Mouse (Mus musculus) myocyte (in vitro differentiated cells): ENCODE measurements around the gene Gm5148. TPM values are rescaled to one million over a fixed set of nuclear protein-coding genes. Genes with fewer than 3 reads are reported as not detected.

Experiments
- H3K27me3 ChIP-seq: one replicate; pipeline ENCODE4 v1.6.1; 2011; ENCODE audit not compliant: control insufficient read depth, insufficient read depth, insufficient read length
- H3K36me3 ChIP-seq: one replicate; pipeline ENCODE4 v1.6.1; 2011; ENCODE audit not compliant: control insufficient read depth, insufficient read depth
- H3K4me2 ChIP-seq: one replicate; pipeline ENCODE4 v1.6.1; 2011; ENCODE audit warnings: low read depth, control low read depth
- H3K4me3 ChIP-seq: one replicate; pipeline ENCODE4 v1.5.1; 2011; ENCODE audit warnings: mild to moderate bottlenecking, control low read depth, moderate library complexity
- H3K79me2 ChIP-seq: one replicate; pipeline ENCODE4 v1.6.1; 2011; ENCODE audit not compliant: control insufficient read depth, insufficient read depth
- H3ac ChIP-seq: one replicate; pipeline ENCODE4 v1.6.1; 2011; ENCODE audit not compliant: control insufficient read depth, insufficient read length
- CEBPB ChIP-seq: IDR thresholded peaks from 2 replicates; pipeline ENCODE4 v1.6.1; 2011; ENCODE audit warnings: mild to moderate bottlenecking, moderate library complexity; ENCODE audit not compliant: poor library complexity, insufficient read depth, severe bottlenecking
- E2F4 ChIP-seq: IDR thresholded peaks from one replicate; pipeline ENCODE4 v1.6.1; 2011; ENCODE audit warnings: mild to moderate bottlenecking, control low read depth, moderate library complexity; ENCODE audit not compliant: insufficient read depth
- MAX ChIP-seq: IDR thresholded peaks from one replicate; pipeline ENCODE4 v1.6.1; 2011; ENCODE audit warnings: low read depth, mild to moderate bottlenecking, control low read depth
- MYOD1 ChIP-seq, 3 experiments: IDR thresholded peaks; one replicate each; pipeline ENCODE4 v1.6.1; 2011; ENCODE audit warnings: control low read depth in 2 of 3, low read depth in 2 of 3, mild to moderate bottlenecking in 2 of 3, moderate library complexity in 1 of 3; ENCODE audit not compliant: insufficient read length in 2 of 3, control insufficient read depth in 1 of 3
- MYOG ChIP-seq, 3 experiments: IDR thresholded peaks; one replicate each; pipeline ENCODE4 v1.6.1; 2011; ENCODE audit warnings: control low read depth in 2 of 3, low read depth in 2 of 3, mild to moderate bottlenecking in 2 of 3; ENCODE audit not compliant: insufficient read length in 2 of 3, control insufficient read depth in 1 of 3, insufficient read depth in 1 of 3
- POLR2A ChIP-seq: IDR thresholded peaks from one replicate; pipeline ENCODE4 v1.6.1; 2011; ENCODE audit warnings: low read depth, mild to moderate bottlenecking, control low read depth, moderate library complexity; ENCODE audit not compliant: insufficient read length
- POLR2AphosphoS2 ChIP-seq: IDR thresholded peaks from one replicate; pipeline ENCODE4 v1.6.1; 2011; ENCODE audit warnings: low read depth, control low read depth; ENCODE audit not compliant: insufficient read length
- REST ChIP-seq: IDR thresholded peaks from one replicate; pipeline ENCODE4 v1.6.1; 2011; ENCODE audit warnings: mild to moderate bottlenecking, control low read depth, moderate library complexity; ENCODE audit not compliant: insufficient read depth, insufficient read length
- SRF ChIP-seq: IDR thresholded peaks from one replicate; pipeline ENCODE4 v1.6.1; 2011; ENCODE audit warnings: low read depth; ENCODE audit not compliant: control insufficient read depth, insufficient read length
- TCF12 ChIP-seq: IDR thresholded peaks from one replicate; pipeline ENCODE4 v1.6.1; 2011; ENCODE audit warnings: mild to moderate bottlenecking, control low read depth; ENCODE audit not compliant: poor library complexity, insufficient read depth, severe bottlenecking
- TCF3 ChIP-seq: IDR thresholded peaks from one replicate; pipeline ENCODE4 v1.6.1; 2011; ENCODE audit warnings: low read depth, control low read depth; ENCODE audit not compliant: insufficient read length
- USF1 ChIP-seq: IDR thresholded peaks from one replicate; pipeline ENCODE4 v1.6.1; 2011; ENCODE audit warnings: low read depth, mild to moderate bottlenecking, control low read depth, moderate library complexity
- polyA plus RNA-seq: library from polyadenylated mRNA; unstranded; fragments of >200 nt; fragmentation: generic; extraction: Trizol; gene quantifications from one replicate; pipeline ENCODE4 v1.2.1, GENCODE M21; 2012; ENCODE audit warnings: missing spikeins

Gm5148 gene
- polyA plus RNA-seq, 1 experiment: 27.4 TPM

DNA sequence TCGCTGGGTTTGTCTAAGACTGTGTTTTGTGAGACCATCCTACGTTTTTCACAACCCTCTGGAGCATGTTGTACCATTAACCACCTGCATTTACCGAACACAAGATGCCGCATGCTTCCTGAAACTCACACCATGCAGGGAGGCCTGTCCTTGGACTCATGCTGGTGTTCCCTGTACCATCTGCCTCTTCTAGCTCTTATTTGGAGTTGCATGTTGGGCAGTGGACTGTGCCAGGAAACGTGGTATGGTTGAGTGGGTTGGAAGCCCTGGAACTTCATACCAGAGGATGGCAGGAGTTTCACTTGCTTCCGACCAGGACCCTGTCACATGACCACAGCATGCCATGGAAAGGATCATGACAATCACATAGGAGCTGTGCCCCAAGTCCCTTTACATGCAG lies 16.5 kb downstream of the Gm5148 start:
- H3K36me3 ChIP-seq: no peaks in the 10 kb centered on the region
- H3ac ChIP-seq: no peak overlapping the region
- TF ChIP-seq POLR2AphosphoS2: no peak
- no peak for TF ChIP-seq MYOG (IDR thresholded peaks at IDR 0.05; ENCODE audit: control insufficient read depth in 1 of 3, insufficient read depth in 1 of 3, insufficient read length in 2 of 3, low read depth in 2 of 3)
- no peak for TF ChIP-seq REST
- no peak for TF ChIP-seq SRF
- no peak for TF ChIP-seq MYOD1 (IDR thresholded peaks at IDR 0.05; ENCODE audit: control insufficient read depth in 1 of 3, insufficient read length in 2 of 3, low read depth in 2 of 3)
- no peak for TF ChIP-seq MAX
- no peak for TF ChIP-seq USF1
- no peak for TF ChIP-seq TCF12
- TF ChIP-seq E2F4: no peak
- TF ChIP-seq TCF3: no peak
- TF ChIP-seq CEBPB: no peak
- no peak for TF ChIP-seq POLR2A
- H3K4me3 ChIP-seq: no peak overlapping the region
- no peaks in the 10 kb centered on the region for H3K79me2 ChIP-seq
- H3K27me3 ChIP-seq: no peaks in the 10 kb centered on the region
- no peak overlapping the region for H3K4me2 ChIP-seq

DNA sequence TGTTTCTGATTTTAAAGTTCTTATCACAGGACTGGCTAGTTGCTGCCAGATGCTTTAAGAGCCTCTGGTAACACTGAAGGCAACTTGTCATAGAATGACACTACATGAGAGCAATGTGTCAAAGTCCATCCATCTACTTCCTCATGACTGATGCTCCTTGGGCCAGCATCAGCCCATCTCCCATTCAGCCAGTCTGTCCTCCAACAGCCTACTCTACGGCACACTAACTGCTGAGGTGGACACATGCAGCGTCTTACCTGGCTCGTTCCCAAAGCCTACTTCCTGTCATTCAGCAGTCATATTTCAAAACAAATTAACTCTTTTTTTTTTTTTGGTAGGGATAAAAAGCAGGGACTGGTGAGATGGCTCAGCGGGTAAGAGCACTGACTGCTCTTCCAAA lies 17.9 kb downstream of the Gm5148 start:
- H3K27me3 ChIP-seq: no peaks in the 10 kb centered on the region
- no peak overlapping the region for H3K4me3 ChIP-seq
- H3K4me2 ChIP-seq: no peak overlapping the region
- H3K36me3 ChIP-seq: no peaks in the 10 kb centered on the region
- H3K79me2 ChIP-seq: no peaks in the 10 kb centered on the region
- no peak overlapping the region for H3ac ChIP-seq
- TF ChIP-seq USF1 (no peak), MYOG (IDR thresholded peaks at IDR 0.05; ENCODE audit: control insufficient read depth in 1 of 3, insufficient read depth in 1 of 3, insufficient read length in 2 of 3, low read depth in 2 of 3) (no peak), POLR2A (no peak), CEBPB (no peak), TCF3 (no peak), MAX (no peak), TCF12 (no peak), E2F4 (no peak), SRF (no peak), MYOD1 (IDR thresholded peaks at IDR 0.05; ENCODE audit: control insufficient read depth in 1 of 3, insufficient read length in 2 of 3, low read depth in 2 of 3) (no peak), POLR2AphosphoS2 (no peak)

DNA sequence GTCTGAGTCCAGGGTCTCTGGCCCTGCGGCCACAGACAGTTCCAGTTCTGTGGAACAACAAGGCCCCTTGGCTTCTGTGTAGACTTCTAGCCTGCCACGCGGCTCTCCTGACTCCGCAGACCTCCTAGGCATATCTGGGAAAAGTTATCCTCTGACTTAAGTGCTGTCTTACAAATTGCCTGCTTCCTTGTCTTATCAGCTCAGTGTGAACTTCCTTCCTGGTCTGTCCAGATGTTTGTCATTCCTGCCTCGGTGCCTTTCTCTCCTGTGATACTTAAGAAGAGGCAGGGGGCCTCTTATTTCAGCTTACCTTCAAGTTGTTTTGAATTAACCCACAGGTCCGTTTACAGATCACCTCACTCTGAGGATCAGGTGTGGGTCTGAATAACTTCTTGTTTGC lies 18.9 kb downstream of the Gm5148 start:
- Histone ChIP-seq H3ac (no peak overlapping the region), H3K4me2 (no peak overlapping the region), H3K79me2 (no peaks in the 10 kb centered on the region), H3K4me3 (no peak overlapping the region), H3K36me3 (no peaks in the 10 kb centered on the region), H3K27me3 (no peaks in the 10 kb centered on the region)
- TF ChIP-seq TCF3 (no peak), TCF12 (no peak), MYOD1 (IDR thresholded peaks at IDR 0.05; ENCODE audit: control insufficient read depth in 1 of 3, insufficient read length in 2 of 3, low read depth in 2 of 3) (no peak), MYOG (IDR thresholded peaks at IDR 0.05; ENCODE audit: control insufficient read depth in 1 of 3, insufficient read depth in 1 of 3, insufficient read length in 2 of 3, low read depth in 2 of 3) (no peak), E2F4 (no peak), SRF (no peak), REST (no peak), MAX (no peak), CEBPB (no peak), USF1 (no peak), POLR2A (no peak), POLR2AphosphoS2 (no peak)

- Histone ChIP-seq H3K79me2 (no peaks in the 10 kb centered on the region), H3K27me3 (no peaks in the 10 kb centered on the region), H3K4me3 (no peak overlapping the region), H3ac (no peak overlapping the region), H3K4me2 (no peak overlapping the region), H3K36me3 (no peaks in the 10 kb centered on the region)
- TF ChIP-seq POLR2A (no peak), MAX (no peak), MYOG (IDR thresholded peaks at IDR 0.05; ENCODE audit: control insufficient read depth in 1 of 3, insufficient read depth in 1 of 3, insufficient read length in 2 of 3, low read depth in 2 of 3) (no peak), REST (no peak), USF1 (no peak), SRF (no peak), POLR2AphosphoS2 (no peak), E2F4 (no peak), MYOD1 (IDR thresholded peaks at IDR 0.05; ENCODE audit: control insufficient read depth in 1 of 3, insufficient read length in 2 of 3, low read depth in 2 of 3) (no peak), CEBPB (no peak), TCF12 (no peak)
Measured at GRCm38 (mm10) chr3:37704701-37705279, 19.5 kb downstream of the Gm5148 start.

DNA sequence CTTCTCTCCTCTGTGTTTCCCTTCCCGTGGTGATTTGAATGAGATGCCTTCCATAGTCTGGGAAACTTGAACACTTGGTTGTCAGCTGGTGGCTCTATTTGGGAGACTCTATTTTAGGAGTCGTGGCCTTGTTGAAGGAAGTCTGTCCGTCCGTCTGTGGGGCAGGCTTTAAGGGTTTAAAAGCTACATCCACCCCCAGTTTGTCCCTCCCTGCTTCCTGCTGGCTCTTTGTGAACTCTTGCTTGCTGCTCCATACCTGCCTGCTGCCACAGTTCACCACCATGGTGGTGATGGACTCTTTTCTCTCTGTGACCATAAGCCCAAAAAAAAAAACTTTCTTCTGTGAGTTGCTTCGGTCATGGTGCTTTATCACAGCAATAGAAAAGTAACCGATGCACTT lies 21.2 kb downstream of the Gm5148 start:
- Histone ChIP-seq H3K4me3 (no peak overlapping the region), H3K79me2 (no peaks in the 10 kb centered on the region), H3K4me2 (no peak overlapping the region), H3K36me3 (no peaks in the 10 kb centered on the region), H3ac (no peak overlapping the region), H3K27me3 (no peaks in the 10 kb centered on the region)
- TF ChIP-seq TCF12: no peak
- TF ChIP-seq MAX: no peak
- no peak for TF ChIP-seq E2F4
- TF ChIP-seq SRF: no peak
- TF ChIP-seq TCF3: no peak
- no peak for TF ChIP-seq CEBPB
- no peak for TF ChIP-seq MYOG (IDR thresholded peaks at IDR 0.05; ENCODE audit: control insufficient read depth in 1 of 3, insufficient read depth in 1 of 3, insufficient read length in 2 of 3, low read depth in 2 of 3)
- TF ChIP-seq USF1: no peak
